Mouse (Mus musculus) thymus, adult 2 months (tissue): ENCODE data around the gene Syngr3.

Experiments
- CTCF ChIP-seq: fragments of 200-500 bp; IDR thresholded peaks from 2 replicates; pipeline ENCODE4 v1.5.1; 2012; ENCODE audit warnings: mild to moderate bottlenecking, control low read depth, low read length, moderate library complexity, borderline replicate concordance; ENCODE audit not compliant: control insufficient read depth, poor library complexity, insufficient read depth; ENCODE audit errors: extremely low read depth
- POLR2A ChIP-seq: fragments of 200-500 bp; IDR thresholded peaks from 2 replicates; pipeline ENCODE4 v1.6.1; 2012; ENCODE audit warnings: mild to moderate bottlenecking, low read length, control low read depth, moderate library complexity; ENCODE audit not compliant: control insufficient read depth, poor library complexity, insufficient read depth; ENCODE audit errors: extremely low read depth

GRCm38 (mm10) chr17:24654969-24655368 is 34.8 kb downstream of the Syngr3 start:
- TF ChIP-seq POLR2A = no peak
- TF ChIP-seq CTCF = no peak
